Mouse (Mus musculus): ENCODE data around the gene Car5a.

- no peak for TF ChIP-seq POLR2A (IDR thresholded peaks at IDR 0.05; ENCODE audit: insufficient read depth, low read depth, low read length)
- no peak for TF ChIP-seq CTCF (IDR thresholded peaks at IDR 0.05; ENCODE audit: insufficient read depth, low read depth, low read length)
Observed at GRCm38 (mm10) chr8:121991611-121992010, 46.9 kb upstream of the Car5a start.

Measured in olfactory bulb, adult 2 months (tissue).